Mouse (Mus musculus) liver, postnatal 0 days (tissue): ENCODE measurements around the gene Spag9. TPM values are rescaled to one million over a fixed set of nuclear protein-coding genes. Genes with fewer than 3 reads are reported as not detected.

Experiments used
- ATAC-seq: fragments of 200-750 bp; cut with Nextera tagmentation; 2 replicates; pipeline ENCODE4 v1.8.0; 2017; ENCODE audit warnings: mild to moderate bottlenecking, moderate library complexity
- DNase-seq: peaks from one replicate; pipeline ENCODE4 v3.0.0-alpha.2; 2016
- H3K27ac ChIP-seq: fragments of 300-500 bp; sonication (generic); 2 replicates; pipeline ENCODE4 v1.5.1; 2014; ENCODE audit warnings: antibody characterized with exemption, moderate library complexity, mild to moderate bottlenecking, low read depth
- H3K27me3 ChIP-seq: fragments of 300-500 bp; sonication (generic); 2 replicates; pipeline ENCODE4 v1.6.1; 2014; ENCODE audit warnings: low read length, control low read depth, mixed read lengths; ENCODE audit not compliant: insufficient read depth
- H3K36me3 ChIP-seq: fragments of 300-500 bp; sonication (generic); replicated peaks from 2 replicates; pipeline ENCODE4 v1.6.1; 2014; ENCODE audit warnings: mild to moderate bottlenecking, control low read depth, low read length, moderate library complexity, mixed read lengths; ENCODE audit not compliant: insufficient read depth
- H3K4me1 ChIP-seq: fragments of 300-500 bp; sonication (generic); 2 replicates; pipeline ENCODE4 v1.6.1; 2014; ENCODE audit warnings: antibody characterized with exemption, mild to moderate bottlenecking, control low read depth; ENCODE audit not compliant: insufficient read depth
- H3K4me2 ChIP-seq: fragments of 300-500 bp; sonication (generic); 2 replicates; pipeline ENCODE4 v1.6.1; 2014; ENCODE audit warnings: low read depth, mild to moderate bottlenecking, low read length, moderate library complexity, mixed read lengths
- H3K4me3 ChIP-seq: fragments of 300-500 bp; sonication (generic); 2 replicates; pipeline ENCODE4 v1.5.1; 2014; ENCODE audit warnings: low read depth, low read length
- H3K9ac ChIP-seq: fragments of 300-500 bp; sonication (generic); replicated peaks from 2 replicates; pipeline ENCODE4 v1.6.1; 2014; ENCODE audit warnings: mild to moderate bottlenecking, moderate library complexity
- H3K9me3 ChIP-seq: fragments of 300-500 bp; sonication (generic); 2 replicates; pipeline ENCODE4 v1.6.1; 2016; ENCODE audit warnings: mild to moderate bottlenecking, control low read depth, low read length, mixed read lengths
- CTCF ChIP-seq: sonication (generic); IDR thresholded peaks from 2 replicates; pipeline ENCODE4 v1.5.1; 2016; ENCODE audit warnings: antibody characterized with exemption, low read depth
- EP300 ChIP-seq: IDR thresholded peaks from 2 replicates; pipeline ENCODE4 v1.6.1; 2016; ENCODE audit warnings: antibody characterized with exemption, low read depth, mild to moderate bottlenecking
- WGBS: fragments of 180-500 bp; shearing (Covaris S2); extraction: QIAGEN DNeasy Blood & Tissue Kit; methylation state at CpG from one replicate; pipeline ENCODE4 v1.1.7; 2014; ENCODE audit not compliant: insufficient replicate concordance; 5-methylcytosine and 5-hydroxymethylcytosine counted together
- polyA plus RNA-seq: library from polyadenylated mRNA; unstranded; fragments of >200 nt; fragmentation: Nextera tagmentation; extraction: Ambion mirVana; gene quantifications from 2 replicates; pipeline ENCODE4 v1.2.1, GENCODE M21; 2015

Gene Spag9
- polyA plus RNA-seq, 1 experiment from 2014 or later: 21.3 TPM

GRCm38 (mm10) chr11:94135581-94136001 lies 139.7 kb downstream of the Spag9 start:
- Histone ChIP-seq H3K9me3 (no peaks in the 10 kb centered on the region), H3K9ac (no peak overlapping the region), H3K27ac (peak overlapping the region; percentile 83), H3K36me3 (no peaks in the 10 kb centered on the region), H3K4me2 (no peak overlapping the region), H3K4me3 (no peak overlapping the region), H3K27me3 (no peaks in the 10 kb centered on the region), H3K4me1 (peaks cover 25% of the 10 kb centered on the region)
- no peak for TF ChIP-seq EP300
- no peak for TF ChIP-seq CTCF
- WGBS: 79% methylated on average over 8 of the region's 8 CpGs
- ATAC-seq (no peak), DNase-seq (no peak)

GRCm38 (mm10) chr11:94136656-94137055 lies 140.8 kb downstream of the Spag9 start:
- DNase-seq: no peak

GRCm38 (mm10) chr11:94137326-94138061 lies 141.6 kb downstream of the Spag9 start:
- Histone ChIP-seq H3K9ac (peak overlapping the region; percentile 16; the same call in 1 of the 2 replicates), H3K27me3 (no peaks in the 10 kb centered on the region), H3K4me1 (peaks cover 25% of the 10 kb centered on the region), H3K27ac (peak overlapping the region; percentile 79), H3K4me2 (peak overlapping the region; percentile 49), H3K4me3 (no peak overlapping the region), H3K9me3 (no peaks in the 10 kb centered on the region), H3K36me3 (no peaks in the 10 kb centered on the region)
- ATAC-seq: peak; percentile 11; the same call in 1 of the 2 replicates
- 73% methylated on average over 14 of the region's 14 CpGs for WGBS
- DNase-seq: no peak
- TF ChIP-seq CTCF (no peak), EP300 (no peak)

More at GRCm38 (mm10) chr11:94136656-94137055, 140.8 kb downstream of the Spag9 start:
- TF ChIP-seq CTCF (no peak), EP300 (no peak)
- H3K4me3 ChIP-seq: no peak overlapping the region
- peak overlapping the region; percentile 79 for H3K27ac ChIP-seq
- 0 out of 2 replicates have a peak overlapping the region, but pooled peaks have one; percentile 9 for H3K4me2 ChIP-seq
- H3K4me1 ChIP-seq: peaks cover 25% of the 10 kb centered on the region
- H3K36me3 ChIP-seq: no peaks in the 10 kb centered on the region
- no peaks in the 10 kb centered on the region for H3K27me3 ChIP-seq
- no peak overlapping the region for H3K9ac ChIP-seq
- 69% methylated on average over 7 of the region's 7 CpGs for WGBS
- H3K9me3 ChIP-seq: no peaks in the 10 kb centered on the region
- ATAC-seq: no peak

GRCm38 (mm10) chr11:94138411-94139231 lies 142.7 kb downstream of the Spag9 start:
- TF ChIP-seq EP300 (no peak), CTCF (no peak)

GRCm38 (mm10) chr11:94139232-94139620 lies 143.3 kb downstream of the Spag9 start:
- H3K9ac ChIP-seq: no peak overlapping the region
- no peaks in the 10 kb centered on the region for H3K36me3 ChIP-seq

More at GRCm38 (mm10) chr11:94138411-94139231, 142.7 kb downstream of the Spag9 start:
- Histone ChIP-seq H3K4me2 (peak overlapping the region; percentile 49), H3K9ac (0 out of 2 replicates have a peak overlapping the region, but pooled peaks have one; percentile 38), H3K4me1 (peaks cover 23% of the 10 kb centered on the region), H3K4me3 (no peak overlapping the region), H3K27ac (peak overlapping the region; percentile 79), H3K27me3 (no peaks in the 10 kb centered on the region), H3K9me3 (no peaks in the 10 kb centered on the region), H3K36me3 (no peaks in the 10 kb centered on the region)
- ATAC-seq (no peak), DNase-seq (peak; percentile 60)
- WGBS: 42% methylated on average over 24 of the region's 24 CpGs

GRCm38 (mm10) chr11:94140540-94140939 lies 144.6 kb downstream of the Spag9 start:
- Histone ChIP-seq H3K27ac (no peak overlapping the region), H3K9me3 (no peaks in the 10 kb centered on the region), H3K27me3 (no peaks in the 10 kb centered on the region), H3K36me3 (no peaks in the 10 kb centered on the region), H3K4me1 (peaks cover 22% of the 10 kb centered on the region), H3K9ac (no peak overlapping the region), H3K4me2 (no peak overlapping the region), H3K4me3 (no peak overlapping the region)
- ATAC-seq (no peak), DNase-seq (no peak)
- 90% methylated on average over 3 of the region's 3 CpGs for WGBS
- TF ChIP-seq CTCF: no peak
- no peak for TF ChIP-seq EP300

More at GRCm38 (mm10) chr11:94139232-94139620, 143.3 kb downstream of the Spag9 start:
- Histone ChIP-seq H3K27ac (peak overlapping the region; percentile 79; the same call in 1 of the 2 replicates), H3K4me3 (no peak overlapping the region), H3K4me1 (peaks cover 23% of the 10 kb centered on the region), H3K27me3 (no peaks in the 10 kb centered on the region), H3K9me3 (no peaks in the 10 kb centered on the region), H3K4me2 (no peak overlapping the region)
- no peak for ATAC-seq
- WGBS: 79% methylated on average over 5 of the region's 5 CpGs
- DNase-seq: no peak
- TF ChIP-seq EP300: no peak
- no peak for TF ChIP-seq CTCF
